Mouse (Mus musculus): ENCODE data around the gene Qrich2. TPM values are rescaled to one million over a fixed set of nuclear protein-coding genes. Genes with fewer than 3 reads are reported as not detected.

The Qrich2 gene
- total and polyA plus RNA-seq, 2 experiments from 2014 or later = 0.14 TPM; not detected in 1

GRCm38 (mm10) chr11:116409008-116409407 lies 57.0 kb downstream of the Qrich2 start:
- 0 out of 2 replicates have a peak, but pooled peaks cover 5% of the 10 kb centered on the region for H3K4me1 ChIP-seq (ENCODE audit: insufficient read depth, low read length)
- no peak overlapping the region for H3K27ac ChIP-seq (ENCODE audit: low read depth, low read length)
- no peaks in the 10 kb centered on the region for H3K27me3 ChIP-seq (ENCODE audit: insufficient read depth, low read length)
- H3K9me3 ChIP-seq (ENCODE audit: low read length) = no peaks in the 10 kb centered on the region
- WGBS = 93% methylated on average over 3 of the region's 3 CpGs
- no peak overlapping the region for H3K9ac ChIP-seq (replicated peaks; ENCODE audit: low read length, poor library complexity, severe bottlenecking)
- ATAC-seq (ENCODE audit: low FRiP score) (no peak), DNase-seq (ENCODE audit: low spot score) (no peak)
- no peak for TF ChIP-seq CTCF (IDR thresholded peaks at IDR 0.05)
- H3K36me3 ChIP-seq (ENCODE audit: insufficient read depth, low read length) = 0 out of 2 replicates have a peak, but pooled peaks cover 5% of the 10 kb centered on the region
- H3K4me3 ChIP-seq (ENCODE audit: low read depth, low read length) = no peak overlapping the region
- H3K4me2 ChIP-seq (ENCODE audit: low read depth, low read length, poor library complexity, severe bottlenecking) = no peak overlapping the region

- Histone ChIP-seq H3K9ac (replicated peaks; ENCODE audit: low read length, poor library complexity, severe bottlenecking) (no peak overlapping the region), H3K36me3 (ENCODE audit: insufficient read depth, low read length) (peaks cover 13% of the 10 kb centered on the region; the same call in 1 of the 2 replicates), H3K4me1 (ENCODE audit: insufficient read depth, low read length) (0 out of 2 replicates have a peak, but pooled peaks cover 2% of the 10 kb centered on the region), H3K9me3 (ENCODE audit: low read length) (no peaks in the 10 kb centered on the region), H3K4me3 (ENCODE audit: low read depth, low read length) (no peak overlapping the region), H3K4me2 (ENCODE audit: low read depth, low read length, poor library complexity, severe bottlenecking) (no peak overlapping the region), H3K27ac (ENCODE audit: low read depth, low read length) (no peak overlapping the region), H3K27me3 (ENCODE audit: insufficient read depth, low read length) (no peaks in the 10 kb centered on the region)
- DNase-seq (ENCODE audit: low spot score) (no peak), ATAC-seq (ENCODE audit: low FRiP score) (no peak)
- no peak for TF ChIP-seq CTCF (IDR thresholded peaks at IDR 0.05)
- WGBS = 96% methylated on average over 16 of the region's 16 CpGs
Observed at GRCm38 (mm10) chr11:116406231-116406728, 59.8 kb downstream of the Qrich2 start.

- Histone ChIP-seq H3K4me3 (ENCODE audit: low read depth, low read length) (no peak overlapping the region), H3K36me3 (ENCODE audit: insufficient read depth, low read length) (peaks cover 13% of the 10 kb centered on the region; the same call in 1 of the 2 replicates), H3K9me3 (ENCODE audit: low read length) (no peaks in the 10 kb centered on the region), H3K27ac (ENCODE audit: low read depth, low read length) (no peak overlapping the region), H3K4me1 (ENCODE audit: insufficient read depth, low read length) (no peaks in the 10 kb centered on the region), H3K4me2 (ENCODE audit: low read depth, low read length, poor library complexity, severe bottlenecking) (no peak overlapping the region), H3K27me3 (ENCODE audit: insufficient read depth, low read length) (no peaks in the 10 kb centered on the region), H3K9ac (replicated peaks; ENCODE audit: low read length, poor library complexity, severe bottlenecking) (no peak overlapping the region)
- TF ChIP-seq CTCF (IDR thresholded peaks at IDR 0.05) = no peak
- WGBS = 88% methylated on average over 4 of the region's 4 CpGs
- DNase-seq (ENCODE audit: low spot score) = no peak
- ATAC-seq (ENCODE audit: low FRiP score) = no peak
Observed at GRCm38 (mm10) chr11:116405601-116406000, 60.4 kb downstream of the Qrich2 start.

GRCm38 (mm10) chr11:116400560-116400959 lies 65.5 kb downstream of the Qrich2 start:
- no peak overlapping the region for H3K4me3 ChIP-seq (ENCODE audit: low read depth, low read length)
- H3K27ac ChIP-seq (ENCODE audit: low read depth, low read length) = no peak overlapping the region
- H3K4me2 ChIP-seq (ENCODE audit: low read depth, low read length, poor library complexity, severe bottlenecking) = no peak overlapping the region
- no peak for DNase-seq (ENCODE audit: low spot score)
- H3K27me3 ChIP-seq (ENCODE audit: insufficient read depth, low read length) = no peaks in the 10 kb centered on the region
- TF ChIP-seq CTCF (IDR thresholded peaks at IDR 0.05) = no peak
- ATAC-seq (ENCODE audit: low FRiP score) = no peak
- H3K9ac ChIP-seq (replicated peaks; ENCODE audit: low read length, poor library complexity, severe bottlenecking) = no peak overlapping the region
- H3K4me1 ChIP-seq (ENCODE audit: insufficient read depth, low read length) = no peaks in the 10 kb centered on the region
- no peaks in the 10 kb centered on the region for H3K9me3 ChIP-seq (ENCODE audit: low read length)
- WGBS = 58% methylated on average over 4 of the region's 4 CpGs
- H3K36me3 ChIP-seq (ENCODE audit: insufficient read depth, low read length) = peaks cover 12% of the 10 kb centered on the region

GRCm38 (mm10) chr11:116398348-116398677 lies 67.7 kb downstream of the Qrich2 start:
- DNase-seq (ENCODE audit: low spot score) = no peak
- H3K4me1 ChIP-seq (ENCODE audit: insufficient read depth, low read length) = no peaks in the 10 kb centered on the region
- H3K4me2 ChIP-seq (ENCODE audit: low read depth, low read length, poor library complexity, severe bottlenecking) = no peak overlapping the region
- no peak overlapping the region for H3K9ac ChIP-seq (replicated peaks; ENCODE audit: low read length, poor library complexity, severe bottlenecking)
- H3K36me3 ChIP-seq (ENCODE audit: insufficient read depth, low read length) = peaks cover 17% of the 10 kb centered on the region
- TF ChIP-seq CTCF (IDR thresholded peaks at IDR 0.05) = no peak
- H3K9me3 ChIP-seq (ENCODE audit: low read length) = no peaks in the 10 kb centered on the region
- 57% methylated on average over 11 of the region's 11 CpGs for WGBS
- no peak overlapping the region for H3K27ac ChIP-seq (ENCODE audit: low read depth, low read length)
- no peak overlapping the region for H3K4me3 ChIP-seq (ENCODE audit: low read depth, low read length)
- no peaks in the 10 kb centered on the region for H3K27me3 ChIP-seq (ENCODE audit: insufficient read depth, low read length)
- no peak for ATAC-seq (ENCODE audit: low FRiP score)

DNA sequence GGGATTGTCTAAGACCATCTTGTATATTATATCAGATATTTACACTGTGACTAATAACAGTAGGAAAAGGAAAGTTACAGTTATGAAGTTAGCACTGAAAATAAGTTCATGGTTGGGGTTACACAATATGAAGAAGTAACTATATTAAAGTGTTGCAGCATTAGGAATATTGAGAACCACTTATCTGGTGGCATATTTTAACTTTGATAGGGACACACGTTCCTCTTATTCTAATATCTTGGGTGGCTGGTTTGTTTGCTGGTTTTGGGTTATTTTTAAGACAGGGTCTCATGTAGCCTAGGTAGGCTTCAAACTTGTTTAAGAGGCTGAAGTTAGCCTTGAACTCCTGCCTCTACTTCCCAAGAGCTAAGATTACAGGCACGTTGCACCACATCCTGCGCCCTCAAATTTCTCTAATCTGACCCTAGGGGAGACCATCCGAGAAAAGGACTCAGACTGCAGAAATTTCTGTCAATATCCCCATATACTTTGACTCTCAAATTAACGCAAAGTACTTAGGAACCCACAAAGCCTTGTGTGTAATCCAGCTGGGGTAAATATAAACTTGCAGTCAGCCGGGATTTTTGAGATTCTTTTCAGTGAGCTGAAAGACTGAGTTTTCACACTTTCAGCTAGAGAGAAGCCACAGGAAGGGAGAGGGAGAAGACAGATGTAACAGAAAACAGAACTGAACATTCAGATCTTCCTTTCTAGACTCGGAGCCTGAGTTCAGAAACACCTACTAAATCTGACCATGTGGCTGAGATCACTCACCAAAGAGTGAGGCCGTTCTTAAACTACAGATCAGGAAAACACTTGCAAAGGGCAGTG lies 68.3 kb downstream of the Qrich2 start:
- Histone ChIP-seq H3K4me3 (ENCODE audit: low read depth, low read length) (no peak overlapping the region), H3K27ac (ENCODE audit: low read depth, low read length) (no peak overlapping the region), H3K9me3 (ENCODE audit: low read length) (no peaks in the 10 kb centered on the region), H3K27me3 (ENCODE audit: insufficient read depth, low read length) (no peaks in the 10 kb centered on the region), H3K4me2 (ENCODE audit: low read depth, low read length, poor library complexity, severe bottlenecking) (no peak overlapping the region), H3K4me1 (ENCODE audit: insufficient read depth, low read length) (no peaks in the 10 kb centered on the region), H3K9ac (replicated peaks; ENCODE audit: low read length, poor library complexity, severe bottlenecking) (no peak overlapping the region), H3K36me3 (ENCODE audit: insufficient read depth, low read length) (peaks cover 12% of the 10 kb centered on the region)
- 75% methylated on average over 8 of the region's 8 CpGs for WGBS
- ATAC-seq (ENCODE audit: low FRiP score) (no peak), DNase-seq (ENCODE audit: low spot score) (no peak)
- TF ChIP-seq CTCF (IDR thresholded peaks at IDR 0.05) = no peak

All from midbrain, postnatal 0 days (tissue).